Comparison of ENCODE assay signal across 8 mouse cellular contexts in the genomic region with DNA sequence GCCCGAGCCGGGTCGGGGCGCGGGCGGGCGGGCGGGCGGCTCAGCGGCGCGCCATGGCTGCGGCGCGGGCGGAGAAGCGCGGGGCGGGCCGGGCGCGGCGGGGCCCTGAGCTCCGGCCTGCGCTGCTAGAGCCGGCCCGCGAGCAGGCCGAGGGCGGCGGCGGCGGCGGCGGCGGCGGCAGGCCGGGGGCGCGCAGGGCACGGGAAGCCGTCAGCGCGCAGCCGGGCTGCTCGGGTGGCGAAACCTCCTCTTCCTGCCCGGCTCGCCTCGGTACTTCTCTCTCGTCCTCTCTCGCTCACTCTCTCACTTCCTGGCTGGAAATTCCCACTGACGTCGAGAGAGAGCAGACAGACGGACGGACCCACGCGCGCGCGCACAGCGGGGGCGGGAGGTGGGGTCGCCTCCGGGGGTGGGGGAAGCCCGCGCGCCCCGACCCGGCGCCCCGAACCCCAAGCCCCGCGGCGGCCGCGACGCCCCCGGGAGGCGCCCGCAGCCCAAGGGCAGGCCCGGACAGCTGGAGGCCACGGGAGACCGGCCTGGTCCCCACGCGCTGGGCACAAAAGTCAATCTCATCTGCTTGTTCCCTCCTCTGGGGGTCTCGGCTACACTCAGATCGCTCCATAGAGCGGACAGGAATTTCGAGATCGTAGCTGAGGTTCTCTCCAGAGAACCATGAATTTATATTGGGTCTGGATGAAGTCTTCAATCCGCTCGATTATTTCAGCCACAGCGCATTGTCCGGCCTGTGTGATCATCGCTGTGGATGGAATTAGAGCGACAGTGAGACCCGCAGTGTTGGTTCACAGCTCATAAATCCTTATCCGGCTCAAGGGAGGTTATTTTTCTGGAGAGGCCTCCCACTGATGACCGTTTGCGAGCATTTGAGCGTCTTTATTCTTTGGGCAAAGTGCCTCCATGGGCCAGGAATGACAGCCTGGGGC. TPM values are rescaled to one million over a fixed set of nuclear protein-coding genes. Genes with fewer than 3 reads are reported as not detected.
DNase-seq lines count a peak whose midpoint lies in the region; ATAC-seq and TF ChIP-seq lines count a peak whose summit lies in the region.

A gene (minus strand): TSS at position 357 of the 941 bp plus-strand sequence.

- no peak within 1 kb of the TSS for H3K27ac ChIP-seq in ES-Bruce4 (ENCODE audit: insufficient read depth, low read length)
- H3K27ac ChIP-seq in forebrain, embryonic 16.5 days (ENCODE audit: low read length): peak within 1 kb of the TSS; percentile 83
- peak within 1 kb of the TSS; percentile 97 for H3K27ac ChIP-seq in lung, embryonic 15.5 days

- H3K9ac ChIP-seq in ES-Bruce4 (ENCODE audit: low read depth, poor library complexity, severe bottlenecking): peak within 1 kb of the TSS; percentile 97
- peak within 1 kb of the TSS; percentile 91 for H3K9ac ChIP-seq in forebrain, embryonic 16.5 days (replicated peaks; ENCODE audit: low read depth, low read length)
- H3K9ac ChIP-seq in lung, embryonic 15.5 days: peak within 1 kb of the TSS; percentile 93

- DNase-seq in cerebellum, adult 11-12 months: peak; percentile 62
- peak; percentile 74 to 80 for DNase-seq in heart, postnatal 36 days
- DNase-seq in layer of hippocampus, adult 18-20 months (ENCODE audit: low spot score in 2 of 2): peak; percentile 51 to 67
- DNase-seq in thymus, adult 18-20 months: peak; percentile 63 to 75

- no peaks in the 10 kb centered on the region for H3K4me1 ChIP-seq in ES-Bruce4 (ENCODE audit: control insufficient read depth, insufficient read depth, low read length)
- peaks cover 12% of the 10 kb centered on the region for H3K4me1 ChIP-seq in forebrain, embryonic 16.5 days (replicated peaks; ENCODE audit: control insufficient read depth, insufficient read depth, low read length)
- peaks cover 33% of the 10 kb centered on the region for H3K4me1 ChIP-seq in lung, embryonic 15.5 days

- no peaks in the 10 kb centered on the region for H3K9me3 ChIP-seq in ES-Bruce4 (replicated peaks; ENCODE audit: control insufficient read depth, insufficient read depth, low read length, poor library complexity, severe bottlenecking)
- H3K9me3 ChIP-seq in forebrain, embryonic 16.5 days (ENCODE audit: control insufficient read depth, low read length): no peaks in the 10 kb centered on the region
- H3K9me3 ChIP-seq in lung, embryonic 15.5 days: no peaks in the 10 kb centered on the region

- no peak for TF ChIP-seq EP300 in ES-Bruce4 (IDR thresholded peaks at IDR 0.05; ENCODE audit: insufficient read depth, low read depth, low read length)

- peak within 1 kb of the TSS; percentile 88 for H3K4me3 ChIP-seq in ES-Bruce4 (ENCODE audit: low read depth, low read length)
- H3K4me3 ChIP-seq in forebrain, embryonic 16.5 days (replicated peaks; ENCODE audit: low read length): peak within 1 kb of the TSS; percentile 84
- peak within 1 kb of the TSS; percentile 87 for H3K4me3 ChIP-seq in lung, embryonic 15.5 days

- H3K36me3 ChIP-seq in ES-Bruce4 (ENCODE audit: control insufficient read depth, insufficient read depth, low read length, poor library complexity, severe bottlenecking): no peaks in the 10 kb centered on the region
- H3K36me3 ChIP-seq in forebrain, embryonic 16.5 days (ENCODE audit: control insufficient read depth, insufficient read depth): peaks cover 2% of the 10 kb centered on the region; the same call in 1 of the 2 replicates
- H3K36me3 ChIP-seq in lung, embryonic 15.5 days: no peaks in the 10 kb centered on the region

- TF ChIP-seq POLR2A in ES-Bruce4 (IDR thresholded peaks at IDR 0.05; ENCODE audit: insufficient read depth, low read length): no peak

- peak within 1 kb of the TSS; percentile 65 for H3K4me2 ChIP-seq in forebrain, embryonic 16.5 days (ENCODE audit: low read length)
- peak within 1 kb of the TSS; percentile 89 for H3K4me2 ChIP-seq in lung, embryonic 15.5 days

- ATAC-seq in forebrain, embryonic 16.5 days: peak; percentile 87
- ATAC-seq in lung, embryonic 15.5 days (ENCODE audit: borderline replicate concordance, extremely low read depth, low FRiP score, low TSS enrichment): peak; percentile 88
- peak; percentile 75 for ATAC-seq in neutrophil, adult 5-6 weeks (ENCODE audit: extremely low read depth, insufficient number of reproducible peaks, low FRiP score, poor library complexity, severe bottlenecking)

- no peaks in the 10 kb centered on the region for H3K27me3 ChIP-seq in ES-Bruce4 (ENCODE audit: control insufficient read depth, insufficient read depth, low read length, poor library complexity, severe bottlenecking)
- H3K27me3 ChIP-seq in forebrain, embryonic 16.5 days (replicated peaks; ENCODE audit: control insufficient read depth, insufficient read depth, low read length): no peaks in the 10 kb centered on the region
- no peaks in the 10 kb centered on the region for H3K27me3 ChIP-seq in lung, embryonic 15.5 days

- intact Hi-C loops in heart, postnatal 36 days (cut with DNase I): loop anchor here (2.0 to 5.0 kb wide), 3 partner anchors 83 to 269 kb away; a partner anchor contains a TSS

- no peak for TF ChIP-seq CTCF in ES-Bruce4 (IDR thresholded peaks at IDR 0.05; ENCODE audit: low read depth, low read length)

- WGBS in forebrain, embryonic 16.5 days: under 1% methylated on average over 71 of the region's 102 CpGs
- WGBS in lung, embryonic 15.5 days: under 1% methylated on average over 67 of the region's 102 CpGs

RNA-seq across cellular contexts. Expression of the gene that starts here (rescaled TPM):
- polyA plus RNA-seq in ES-Bruce4 (2011; ENCODE audit: insufficient read depth, insufficient read length, low read depth, missing spikeins): 35.3 and 38.3 TPM in 2 replicates
- polyA plus RNA-seq in forebrain, embryonic 16.5 days (2015; fragmentation: Nextera tagmentation; extraction: Ambion mirVana): 6.6 and 7.1 TPM in 2 replicates
- 10 to 100 TPM; 36.9 to 37.9 TPM for total RNA-seq in heart, postnatal 36 days (2021)
- total RNA-seq in layer of hippocampus, adult 18-20 months (2021): 10 to 100 TPM; 21.4 to 21.7 TPM
- polyA plus RNA-seq in lung, embryonic 15.5 days (2015; fragmentation: Nextera tagmentation; extraction: Ambion mirVana): 28.2 and 30.7 TPM in 2 replicates
- total RNA-seq in neutrophil, adult 5-6 weeks (2017): 200 and 216 TPM in 2 replicates
